Mouse (Mus musculus) lung, adult 2 months (tissue): ENCODE measurements around the gene Rgs4.

Source experiments
- CTCF ChIP-seq: fragments of 200-500 bp; IDR thresholded peaks from 2 replicates; pipeline ENCODE4 v1.5.1; 2011; ENCODE audit warnings: mild to moderate bottlenecking, low read length, control low read depth; ENCODE audit not compliant: insufficient read depth
- POLR2A ChIP-seq: fragments of 200-500 bp; IDR thresholded peaks from 2 replicates; pipeline ENCODE4 v1.6.1; 2011; ENCODE audit warnings: low read depth, mild to moderate bottlenecking, control low read depth, low read length, borderline replicate concordance; ENCODE audit errors: extremely low read depth

- TF ChIP-seq CTCF: no peak
- no peak for TF ChIP-seq POLR2A
These were observed 50.2 kb downstream of the Rgs4 start for GRCm38 (mm10) chr1:169697236-169697635.
